26 mouse cellular contexts compared by ENCODE assay signal in the genomic region with DNA sequence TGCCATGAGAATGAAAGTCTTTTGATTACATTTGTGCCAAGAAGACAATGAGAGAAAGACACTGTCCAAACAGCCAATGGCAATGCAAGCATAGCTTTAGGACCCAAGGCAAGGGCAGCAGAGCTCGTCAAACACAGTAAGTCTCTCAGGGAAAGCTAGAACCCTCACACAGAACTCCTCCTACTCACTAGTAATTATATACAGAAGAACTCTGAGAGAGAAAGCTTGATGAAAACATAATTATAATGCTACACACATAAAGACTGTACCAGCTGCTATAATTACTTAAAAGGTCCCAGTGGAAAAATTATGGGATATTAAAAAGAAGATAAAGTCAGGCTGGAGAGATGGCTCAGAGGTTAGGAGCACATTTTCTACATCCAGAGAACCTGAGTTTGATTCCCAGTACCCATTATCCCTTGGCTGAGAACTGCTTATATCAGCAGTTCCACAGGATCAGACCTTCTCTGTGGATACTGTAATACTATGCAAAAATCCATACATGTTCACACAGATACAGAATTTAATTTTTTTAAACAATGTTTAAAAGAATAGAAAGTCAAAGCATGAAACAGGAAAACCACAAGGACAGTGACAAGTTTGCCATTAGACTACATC. TPM values are rescaled to one million over a fixed set of nuclear protein-coding genes. Genes with fewer than 3 reads are reported as not detected.
"Had no signal": no experiment of that assay in that cellular context is flagged by ENCODE, and none has a peak within 500 bp of the region (broad histone marks: within the 10 kb centered on the region; RNA-seq: fewer than 3 reads in every experiment).

No protein-coding gene starts in this region.

- H3K4me3 ChIP-seq: kidney, embryonic 15.5 days; limb, embryonic 10.5 days; limb, embryonic 13.5 days; liver, embryonic 12.5 days; liver, embryonic 15.5 days; lung, embryonic 15.5 days; megakaryocyte, embryonic 14.5 days; midbrain, embryonic 10.5 days; midbrain, embryonic 13.5 days; myocyte had no signal

- H3K9me3 ChIP-seq: kidney, embryonic 15.5 days; limb, embryonic 10.5 days; limb, embryonic 13.5 days; liver, embryonic 12.5 days; liver, embryonic 15.5 days; lung, embryonic 15.5 days; megakaryocyte, embryonic 14.5 days; midbrain, embryonic 10.5 days; midbrain, embryonic 13.5 days had no signal

- H3K36me3 ChIP-seq: kidney, embryonic 15.5 days; limb, embryonic 10.5 days; liver, embryonic 12.5 days; liver, embryonic 15.5 days; lung, embryonic 15.5 days; midbrain, embryonic 10.5 days had no signal

- H3K4me1 ChIP-seq: kidney, embryonic 15.5 days; liver, embryonic 12.5 days; liver, embryonic 15.5 days; lung, embryonic 15.5 days; megakaryocyte, embryonic 14.5 days; midbrain, embryonic 10.5 days; midbrain, embryonic 13.5 days had no signal

- H3K27ac ChIP-seq: kidney, embryonic 15.5 days; limb, embryonic 10.5 days; limb, embryonic 13.5 days; liver, embryonic 12.5 days; liver, embryonic 15.5 days; lung, embryonic 15.5 days; midbrain, embryonic 10.5 days; midbrain, embryonic 13.5 days; stomach, postnatal 0 days had no signal

- H3K9ac ChIP-seq: kidney, embryonic 15.5 days; limb, embryonic 13.5 days; liver, embryonic 12.5 days; liver, embryonic 15.5 days; lung, embryonic 15.5 days; midbrain, embryonic 13.5 days had no signal

- H3K27me3 ChIP-seq: kidney, embryonic 15.5 days; limb, embryonic 13.5 days; liver, embryonic 12.5 days; liver, embryonic 15.5 days; lung, embryonic 15.5 days; megakaryocyte, embryonic 14.5 days; midbrain, embryonic 13.5 days had no signal

- H3K4me2 ChIP-seq: kidney, embryonic 15.5 days; limb, embryonic 13.5 days; liver, embryonic 12.5 days; liver, embryonic 15.5 days; lung, embryonic 15.5 days; midbrain, embryonic 13.5 days had no signal

- ATAC-seq: liver, embryonic 12.5 days; midbrain, embryonic 13.5 days; midbrain, embryonic 16.5 days had no signal

- DNase-seq: kidney, adult 8-10 months; kidney, postnatal 10 days; kidney, postnatal 36 days; layer of hippocampus, postnatal 36 days; liver; lung, adult 18-20 months; lung, postnatal 10 days; lung, postnatal 36 days; right cerebral cortex, adult 18-20 months; right cerebral cortex, postnatal 14 days; right cerebral cortex, postnatal 4 days; thymus, adult 2 months; thymus, postnatal 14 days had no signal

RNA-seq across cellular contexts. Expression of gene Cttnbp2, which starts 37.2 kb away (rescaled TPM):
- total RNA-seq: monocyte, adult 5-6 weeks had no signal
- polyA plus RNA-seq: myocyte had no signal
